Mouse (Mus musculus): ENCODE measurements around the gene Eloa.

DNA sequence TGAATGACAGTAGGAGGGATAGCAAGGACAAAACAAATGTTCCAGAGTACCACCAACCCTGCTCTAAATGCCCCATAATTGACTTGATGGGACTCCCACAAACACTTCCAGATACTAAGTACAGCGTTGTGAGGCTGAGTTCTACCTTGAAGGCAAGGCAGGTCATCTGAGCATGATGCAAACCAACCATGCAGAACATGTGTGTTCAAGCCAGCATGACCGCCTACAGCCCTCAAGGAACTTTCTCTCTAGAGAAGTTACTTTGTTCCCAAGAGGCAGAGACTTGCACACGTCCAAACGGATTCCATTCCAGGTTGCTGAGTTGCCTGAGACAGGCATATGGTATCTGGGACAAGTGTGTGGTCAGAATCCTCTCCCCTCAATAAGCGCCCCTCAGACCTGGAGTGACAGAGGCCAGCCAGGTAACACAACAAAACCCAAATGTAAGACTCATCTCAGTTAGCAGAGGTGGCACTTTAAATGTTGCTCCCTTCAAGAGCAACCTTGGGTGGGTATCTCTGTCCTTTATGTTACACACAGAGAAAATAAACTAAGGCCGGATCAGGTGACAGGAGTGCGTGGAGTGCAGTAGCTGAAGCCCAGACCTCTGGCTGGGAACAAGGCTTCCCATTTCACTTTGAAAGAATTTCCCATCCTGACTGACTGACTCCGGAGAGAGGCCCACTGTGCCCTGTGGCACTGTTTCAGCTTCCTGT, 6.0 kb upstream of the Eloa start:
- no peak for TF ChIP-seq POLR2A (IDR thresholded peaks at IDR 0.05; ENCODE audit: insufficient read length, low read depth)
- TF ChIP-seq E2F4 (IDR thresholded peaks at IDR 0.05; ENCODE audit: insufficient read depth): no peak
